ENCODE assay signal across 21 mouse cellular contexts in the genomic region with DNA sequence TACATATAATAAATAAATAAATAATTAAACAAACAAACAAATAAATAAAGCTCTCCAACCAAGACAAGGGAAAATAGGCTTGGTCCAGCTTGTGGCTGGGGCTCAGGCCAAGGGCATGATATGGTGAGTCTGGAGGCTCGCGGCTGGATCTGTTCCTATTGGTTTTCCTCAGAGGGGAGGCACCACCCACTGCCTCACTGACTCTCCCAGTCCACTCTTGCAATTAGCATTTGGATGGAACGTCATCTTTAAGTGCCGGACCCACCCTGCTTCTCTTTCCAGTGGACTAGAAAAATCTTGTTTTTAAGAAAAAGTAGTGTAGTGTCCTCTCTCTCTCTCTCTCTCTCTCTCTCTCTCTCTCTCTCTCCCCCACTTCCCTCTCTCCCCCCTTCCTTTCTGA.
"Had no signal": no experiment of that assay in that cellular context is flagged by ENCODE, and none has a peak within 500 bp of the region (broad histone marks: within the 10 kb centered on the region; RNA-seq: fewer than 3 reads in every experiment).

No protein-coding gene starts in this region.

- DNase-seq: kidney, adult 8-10 months; liver; liver, postnatal 0 days; lung, embryonic 14.5 days; retina, postnatal 1 day; right cerebral cortex, postnatal 25 days; spleen, adult 18-20 months; thymus, adult 2 months; thymus, postnatal 14 days; thymus, postnatal 4 days had no signal

- H3K4me2 ChIP-seq: kidney, embryonic 15.5 days; limb, embryonic 13.5 days; lung, embryonic 14.5 days; midbrain, embryonic 12.5 days; neural tube, embryonic 13.5 days had no signal

- H3K9ac ChIP-seq: kidney, embryonic 15.5 days; limb, embryonic 13.5 days; liver, embryonic 14.5 days; liver, postnatal 0 days; lung, embryonic 14.5 days; midbrain, embryonic 12.5 days; neural tube, embryonic 13.5 days had no signal

- H3K9me3 ChIP-seq: kidney, embryonic 15.5 days; limb, embryonic 10.5 days had no signal

- H3K27me3 ChIP-seq: kidney, embryonic 15.5 days; limb, embryonic 13.5 days; midbrain, embryonic 12.5 days; neural tube, embryonic 13.5 days had no signal

- H3K4me1 ChIP-seq: neural tube, embryonic 13.5 days had no signal

- H3K4me3 ChIP-seq: kidney, embryonic 15.5 days; limb, embryonic 10.5 days; limb, embryonic 13.5 days; midbrain, embryonic 12.5 days; myocyte; neural tube, embryonic 13.5 days had no signal

- H3K27ac ChIP-seq: kidney, embryonic 15.5 days; limb, embryonic 10.5 days; liver, embryonic 14.5 days; macrophage; midbrain, embryonic 12.5 days; neural tube, embryonic 13.5 days; stomach, postnatal 0 days had no signal

- ATAC-seq: liver, postnatal 0 days; lung, postnatal 0 days; midbrain, embryonic 16.5 days had no signal
